Mouse (Mus musculus): ENCODE results near the gene Gls. TPM values are rescaled to one million over a fixed set of nuclear protein-coding genes. Genes with fewer than 3 reads are reported as not detected.

The Gls gene
- polyA plus RNA-seq, 1 experiment = 20.0 TPM

DNA sequence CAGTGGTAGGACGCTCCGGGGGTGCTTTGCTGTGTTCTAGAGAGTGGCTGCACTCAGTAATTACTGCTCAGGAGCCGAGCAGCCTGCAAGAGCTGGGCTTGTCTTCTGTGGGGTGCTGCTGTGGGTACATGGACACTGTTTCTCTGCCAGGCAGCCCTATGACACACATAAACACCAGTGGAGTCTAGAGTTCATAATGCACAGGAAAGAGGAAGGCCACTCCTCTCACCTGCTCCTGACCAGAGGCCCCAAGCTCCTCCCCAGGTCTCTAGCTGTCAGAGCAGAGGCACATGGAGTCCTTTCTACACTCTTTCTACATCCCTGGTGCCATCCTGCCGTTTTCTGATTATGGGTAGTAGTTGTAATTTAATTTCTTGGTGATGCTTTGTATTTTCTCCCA, 90.9 kb downstream of the Gls start:
- Histone ChIP-seq H3K4me1 (ENCODE audit: control insufficient read depth, insufficient read depth, low read length) (no peaks in the 10 kb centered on the region), H3K4me3 (replicated peaks; ENCODE audit: extremely low read depth, low read depth, low read length) (no peak overlapping the region)
- 75% methylated on average over 4 of the region's 4 CpGs for WGBS
- DNase-seq = no peak
- TF ChIP-seq CTCF (IDR thresholded peaks at IDR 0.05; ENCODE audit: insufficient read depth, low read length) = no peak
- TF ChIP-seq POLR2A (IDR thresholded peaks at IDR 0.05; ENCODE audit: borderline replicate concordance, extremely low read depth, low read depth, low read length) = no peak

DNA sequence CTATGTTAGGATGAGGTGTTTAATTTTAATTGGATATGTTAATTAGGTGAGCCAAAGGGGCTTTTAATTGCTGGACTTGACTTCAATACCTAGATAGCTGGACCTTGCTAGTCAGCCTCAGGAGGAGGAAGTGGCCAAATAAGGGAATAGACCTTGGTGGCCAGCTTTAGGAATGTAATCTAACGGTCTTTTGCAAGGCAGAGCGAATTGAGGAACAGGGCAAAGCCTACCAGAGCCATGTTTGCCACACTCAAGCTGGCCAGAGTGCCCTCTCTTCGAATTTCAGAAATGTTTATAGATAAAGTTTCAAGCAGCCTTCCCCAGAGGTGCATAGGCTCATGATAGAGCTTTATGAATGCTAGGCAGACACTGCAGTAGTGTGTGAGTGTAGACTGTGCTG, 91.5 kb downstream of the Gls start:
- Histone ChIP-seq H3K4me3 (replicated peaks; ENCODE audit: extremely low read depth, low read depth, low read length) (no peak overlapping the region), H3K4me1 (ENCODE audit: control insufficient read depth, insufficient read depth, low read length) (no peaks in the 10 kb centered on the region)
- no peak for DNase-seq
- TF ChIP-seq POLR2A (IDR thresholded peaks at IDR 0.05; ENCODE audit: borderline replicate concordance, extremely low read depth, low read depth, low read length) (no peak), CTCF (IDR thresholded peaks at IDR 0.05; ENCODE audit: insufficient read depth, low read length) (no peak)
- WGBS = 46% methylated on average over 3 of the region's 3 CpGs

DNA sequence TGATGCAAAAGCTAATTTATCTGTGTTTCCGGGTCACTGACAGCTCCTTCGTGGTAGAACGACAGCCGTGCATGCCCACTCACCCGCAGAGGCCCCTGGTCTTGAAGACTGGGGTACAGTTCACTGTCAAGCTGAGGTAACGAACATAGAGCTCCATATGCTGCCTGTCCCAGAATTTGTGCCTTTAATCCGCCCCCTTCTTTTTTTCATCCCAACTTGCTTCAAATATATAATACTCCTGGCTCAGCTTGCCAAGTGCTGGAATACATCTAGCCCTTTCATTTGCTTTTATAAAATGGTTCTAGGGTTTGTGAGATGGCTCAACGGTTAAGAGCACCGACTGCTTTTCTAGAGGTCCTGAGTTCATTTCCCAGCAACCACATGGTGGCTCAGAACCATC, 92.5 kb downstream of the Gls start:
- no peak overlapping the region for H3K4me3 ChIP-seq (replicated peaks; ENCODE audit: extremely low read depth, low read depth, low read length)
- DNase-seq = no peak
- WGBS = 80% methylated on average over 9 of the region's 9 CpGs
- no peaks in the 10 kb centered on the region for H3K4me1 ChIP-seq (ENCODE audit: control insufficient read depth, insufficient read depth, low read length)
- TF ChIP-seq POLR2A (IDR thresholded peaks at IDR 0.05; ENCODE audit: borderline replicate concordance, extremely low read depth, low read depth, low read length) = no peak
- no peak for TF ChIP-seq CTCF (IDR thresholded peaks at IDR 0.05; ENCODE audit: insufficient read depth, low read length)

DNA sequence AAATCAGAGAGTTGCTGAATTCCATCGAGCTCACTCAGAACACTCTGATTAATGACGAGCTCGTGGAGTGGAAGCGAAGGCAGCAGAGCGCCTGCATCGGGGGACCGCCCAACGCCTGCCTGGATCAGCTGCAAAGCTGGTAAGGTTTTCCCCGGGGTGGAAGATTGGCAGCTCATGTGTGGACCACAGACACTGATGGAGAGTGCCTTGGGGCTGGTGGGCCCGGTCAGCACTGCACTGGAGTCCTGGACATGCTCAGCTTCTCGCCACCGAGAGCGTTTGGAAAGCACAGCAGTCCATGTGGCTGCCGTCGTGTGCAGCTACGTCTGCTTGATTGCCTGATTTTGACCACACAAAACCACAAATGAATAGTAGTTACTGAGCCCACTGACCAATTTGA, 95.7 kb downstream of the Gls start:
- TF ChIP-seq POLR2A (IDR thresholded peaks at IDR 0.05; ENCODE audit: borderline replicate concordance, extremely low read depth, low read depth, low read length) (no peak), CTCF (IDR thresholded peaks at IDR 0.05; ENCODE audit: insufficient read depth, low read length) (no peak)
- no peaks in the 10 kb centered on the region for H3K4me1 ChIP-seq (ENCODE audit: control insufficient read depth, insufficient read depth, low read length)
- no peak for DNase-seq
- H3K4me3 ChIP-seq (replicated peaks; ENCODE audit: extremely low read depth, low read depth, low read length) = no peak overlapping the region
- WGBS = 85% methylated on average over 16 of the region's 16 CpGs

DNA sequence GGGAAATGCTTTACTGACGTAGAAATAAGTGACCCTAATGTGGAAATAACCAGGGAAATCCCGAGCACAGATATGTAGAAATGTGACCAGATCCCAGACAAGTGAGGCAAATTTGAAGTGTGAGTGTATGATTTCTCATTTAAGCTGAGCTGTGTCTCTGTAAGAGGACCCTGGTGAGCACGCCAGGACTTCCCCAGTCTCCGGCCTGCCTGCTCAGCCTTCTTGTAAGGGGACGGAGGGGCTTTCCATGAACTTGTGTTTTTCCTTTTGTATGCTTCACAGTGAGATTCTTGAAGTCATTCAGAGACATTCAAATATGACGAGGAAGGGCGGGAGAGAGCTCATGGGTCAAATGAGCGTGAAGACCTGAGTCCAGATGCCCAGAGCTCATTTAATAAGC, 99.8 kb downstream of the Gls start:
- TF ChIP-seq CTCF (IDR thresholded peaks at IDR 0.05; ENCODE audit: insufficient read depth, low read length) = no peak
- TF ChIP-seq POLR2A (IDR thresholded peaks at IDR 0.05; ENCODE audit: borderline replicate concordance, extremely low read depth, low read depth, low read length) = no peak
- WGBS = 91% methylated on average over 8 of the region's 8 CpGs
- Histone ChIP-seq H3K4me1 (ENCODE audit: control insufficient read depth, insufficient read depth, low read length) (no peaks in the 10 kb centered on the region), H3K4me3 (replicated peaks; ENCODE audit: extremely low read depth, low read depth, low read length) (no peak overlapping the region)
- no peak for DNase-seq

DNA sequence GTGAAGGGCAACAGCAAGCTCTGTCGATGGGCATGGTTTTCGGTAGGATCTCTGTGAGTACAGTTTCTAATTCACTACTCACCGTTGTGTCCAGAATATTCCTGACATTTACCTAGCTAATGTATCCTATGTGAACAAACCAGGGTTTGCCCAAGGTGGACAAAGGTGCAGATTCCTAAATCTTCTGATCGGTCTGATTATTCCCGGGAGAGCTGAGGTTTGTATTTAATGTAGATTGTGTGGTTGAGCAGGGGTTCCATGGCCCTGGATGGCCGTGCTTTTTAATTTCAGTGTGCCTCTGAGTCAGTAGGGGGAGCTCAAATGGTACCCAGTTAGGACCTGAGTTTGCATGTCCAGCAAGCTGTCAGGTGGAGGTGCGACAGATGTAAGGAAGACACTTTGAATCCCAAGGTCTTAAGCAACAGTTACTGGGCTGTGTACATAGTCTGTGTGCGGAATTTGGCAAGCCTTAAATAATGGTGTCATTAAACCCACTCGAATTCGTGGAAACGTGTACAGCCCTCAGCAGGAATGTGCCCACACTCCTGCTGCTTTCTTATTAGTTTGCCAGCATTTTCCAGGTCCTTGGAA, 101.2 kb downstream of the Gls start:
- no peaks in the 10 kb centered on the region for H3K4me1 ChIP-seq (ENCODE audit: control insufficient read depth, insufficient read depth, low read length)
- no peak overlapping the region for H3K4me3 ChIP-seq (replicated peaks; ENCODE audit: extremely low read depth, low read depth, low read length)
- no peak for TF ChIP-seq CTCF (IDR thresholded peaks at IDR 0.05; ENCODE audit: insufficient read depth, low read length)
- TF ChIP-seq POLR2A (IDR thresholded peaks at IDR 0.05; ENCODE audit: borderline replicate concordance, extremely low read depth, low read depth, low read length) = no peak
- 82% methylated on average over 11 of the region's 11 CpGs for WGBS
- DNase-seq = no peak

DNA sequence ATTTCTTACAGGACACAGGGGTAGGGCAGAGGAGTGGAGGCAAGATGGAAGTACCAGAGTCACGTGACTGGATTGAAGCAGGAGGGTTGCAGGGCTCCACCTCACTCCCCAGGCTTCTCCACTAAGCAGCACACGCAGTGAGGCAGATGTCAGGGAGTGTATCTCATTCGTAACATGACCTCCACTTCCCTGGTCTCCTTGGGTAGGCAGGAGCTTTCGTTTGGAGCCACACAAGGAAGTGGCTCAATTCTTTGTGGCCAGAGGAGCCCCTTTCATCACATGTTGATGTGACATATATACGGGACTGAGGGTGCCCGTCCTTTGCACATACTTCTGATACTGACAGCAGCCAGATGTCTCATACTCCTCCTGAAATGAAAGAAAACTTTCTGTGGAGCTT, 103.2 kb downstream of the Gls start:
- WGBS = 58% methylated on average over 6 of the region's 6 CpGs

DNA sequence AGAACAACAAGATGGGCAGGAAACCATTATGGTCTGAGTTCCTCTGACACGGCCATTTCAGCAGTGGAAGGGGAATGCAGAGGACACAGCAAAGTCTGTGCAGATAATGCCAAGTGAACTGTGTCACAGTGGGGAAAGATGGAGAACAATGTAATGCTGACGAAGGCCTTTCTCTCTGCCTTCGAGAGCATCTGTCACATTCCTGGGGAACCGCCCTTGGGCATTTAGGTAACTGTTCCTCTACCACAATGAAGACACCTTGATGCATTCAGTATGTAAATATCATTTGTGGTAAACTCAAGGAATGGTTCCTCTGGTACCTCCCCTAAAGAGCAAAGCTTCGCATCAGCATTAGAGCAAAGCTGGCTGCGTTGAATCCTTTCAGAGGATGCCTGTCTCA, 105.7 kb downstream of the Gls start:
- H3K4me1 ChIP-seq (ENCODE audit: control insufficient read depth, insufficient read depth, low read length) = no peaks in the 10 kb centered on the region
- 95% methylated on average over 6 of the region's 6 CpGs for WGBS
- TF ChIP-seq POLR2A (IDR thresholded peaks at IDR 0.05; ENCODE audit: borderline replicate concordance, extremely low read depth, low read depth, low read length) = no peak
- no peak for TF ChIP-seq CTCF (IDR thresholded peaks at IDR 0.05; ENCODE audit: insufficient read depth, low read length)
- no peak for DNase-seq
- H3K4me3 ChIP-seq (replicated peaks; ENCODE audit: extremely low read depth, low read depth, low read length) = no peak overlapping the region

More for the DNA sequence above, 103.2 kb downstream of the Gls start:
- DNase-seq = no peak
- Histone ChIP-seq H3K4me3 (replicated peaks; ENCODE audit: extremely low read depth, low read depth, low read length) (no peak overlapping the region), H3K4me1 (ENCODE audit: control insufficient read depth, insufficient read depth, low read length) (no peaks in the 10 kb centered on the region)
- no peak for TF ChIP-seq POLR2A (IDR thresholded peaks at IDR 0.05; ENCODE audit: borderline replicate concordance, extremely low read depth, low read depth, low read length)
- no peak for TF ChIP-seq CTCF (IDR thresholded peaks at IDR 0.05; ENCODE audit: insufficient read depth, low read length)

DNA sequence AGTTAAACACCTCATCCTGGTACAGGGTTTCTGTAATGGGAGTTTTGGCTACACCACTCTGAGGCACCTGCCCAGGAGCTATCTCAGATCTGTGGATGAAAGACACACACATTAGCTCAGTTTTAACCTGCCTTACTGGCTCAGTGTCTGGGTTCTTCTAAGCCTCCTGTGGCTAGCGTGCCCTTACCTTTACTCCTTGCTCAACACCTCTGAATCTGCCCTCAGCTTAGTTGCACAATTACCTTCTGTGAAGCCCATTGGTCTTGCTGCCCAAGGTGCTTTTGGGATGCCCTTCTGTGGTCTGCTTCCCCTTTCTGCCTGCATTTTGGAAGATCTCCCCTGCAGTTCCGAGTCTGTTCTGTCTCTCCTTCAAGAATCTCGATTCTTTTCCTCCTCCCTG, 108.2 kb downstream of the Gls start:
- TF ChIP-seq CTCF (IDR thresholded peaks at IDR 0.05; ENCODE audit: insufficient read depth, low read length) (no peak), POLR2A (IDR thresholded peaks at IDR 0.05; ENCODE audit: borderline replicate concordance, extremely low read depth, low read depth, low read length) (no peak)
- WGBS = 69% methylated on average over 3 of the region's 3 CpGs
- Histone ChIP-seq H3K4me3 (replicated peaks; ENCODE audit: extremely low read depth, low read depth, low read length) (no peak overlapping the region), H3K4me1 (ENCODE audit: control insufficient read depth, insufficient read depth, low read length) (peaks cover 7% of the 10 kb centered on the region; the same call in 1 of the 2 replicates)
- DNase-seq = no peak

DNA sequence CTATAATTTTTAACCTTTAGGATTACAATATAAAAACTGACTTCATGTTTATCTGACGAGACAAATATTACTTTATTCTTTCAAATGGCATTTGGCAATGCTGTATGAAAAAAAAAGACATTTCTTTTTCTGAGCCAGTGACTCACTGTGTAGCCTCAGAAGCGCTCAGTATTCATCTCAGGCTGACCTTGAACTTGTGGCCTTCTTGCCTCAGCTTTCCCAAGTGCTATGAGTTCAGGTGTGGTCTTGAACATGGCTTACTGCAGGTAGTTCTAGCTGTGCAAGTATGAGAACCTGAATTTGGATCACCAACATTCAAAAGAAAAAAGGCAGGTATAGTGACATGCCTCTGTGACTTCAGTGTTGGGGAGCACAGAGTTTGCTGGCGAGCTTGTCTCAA, 112.0 kb downstream of the Gls start:
- Histone ChIP-seq H3K4me3 (replicated peaks; ENCODE audit: extremely low read depth, low read depth, low read length) (no peak overlapping the region), H3K4me1 (ENCODE audit: control insufficient read depth, insufficient read depth, low read length) (peaks cover 7% of the 10 kb centered on the region; the same call in 1 of the 2 replicates)
- WGBS = 78% methylated on average over 3 of the region's 3 CpGs
- DNase-seq = no peak
- TF ChIP-seq CTCF (IDR thresholded peaks at IDR 0.05; ENCODE audit: insufficient read depth, low read length) = no peak
- TF ChIP-seq POLR2A (IDR thresholded peaks at IDR 0.05; ENCODE audit: borderline replicate concordance, extremely low read depth, low read depth, low read length) = no peak
